Mouse (Mus musculus): Measurements from ENCODE around the gene Tmem9b. TPM values are rescaled to one million over a fixed set of nuclear protein-coding genes. Genes with fewer than 3 reads are reported as not detected.

Gene Tmem9b
- total and polyA plus RNA-seq, 2 experiments from 2014 or later, result 74.8 to 142 TPM

GRCm38 (mm10) chr7:109719286-109719685 is 33.4 kb downstream of the Tmem9b start:
- Histone ChIP-seq H3K4me1 (ENCODE audit: control insufficient read depth, insufficient read depth) (no peaks in the 10 kb centered on the region), H3K9me3 (replicated peaks; ENCODE audit: control insufficient read depth, low read length) (no peaks in the 10 kb centered on the region), H3K4me3 (ENCODE audit: low read depth, low read length) (no peak overlapping the region), H3K36me3 (replicated peaks; ENCODE audit: control insufficient read depth, insufficient read depth, low read length) (no peaks in the 10 kb centered on the region), H3K9ac (replicated peaks; ENCODE audit: low read depth, low read length) (no peak overlapping the region), H3K27ac (ENCODE audit: low read depth) (no peak overlapping the region), H3K27me3 (ENCODE audit: control insufficient read depth, insufficient read depth, low read length) (no peaks in the 10 kb centered on the region), H3K4me2 (ENCODE audit: low read depth, low read length) (no peak overlapping the region)
- 49% methylated on average over 9 of the region's 9 CpGs for WGBS
- no peak for TF ChIP-seq EP300 (IDR thresholded peaks at IDR 0.05; ENCODE audit: low read depth)
- TF ChIP-seq CTCF (IDR thresholded peaks at IDR 0.05; ENCODE audit: low read depth), result peak; percentile 50
- peak; percentile 42 for DNase-seq (ENCODE audit: low spot score)
- ATAC-seq (ENCODE audit: insufficient read depth, low read depth), result no peak

- Histone ChIP-seq H3K27me3 (ENCODE audit: control insufficient read depth, insufficient read depth, low read length) (no peaks in the 10 kb centered on the region), H3K9me3 (replicated peaks; ENCODE audit: control insufficient read depth, low read length) (no peaks in the 10 kb centered on the region), H3K36me3 (replicated peaks; ENCODE audit: control insufficient read depth, insufficient read depth, low read length) (peaks cover 14% of the 10 kb centered on the region), H3K9ac (replicated peaks; ENCODE audit: low read depth, low read length) (no peak overlapping the region), H3K4me2 (ENCODE audit: low read depth, low read length) (no peak overlapping the region), H3K4me3 (ENCODE audit: low read depth, low read length) (no peak overlapping the region), H3K27ac (ENCODE audit: low read depth) (no peak overlapping the region), H3K4me1 (ENCODE audit: control insufficient read depth, insufficient read depth) (peaks cover 12% of the 10 kb centered on the region; the same call in 1 of the 2 replicates)
- 80% methylated on average over 2 of the region's 2 CpGs for WGBS
- ATAC-seq (ENCODE audit: insufficient read depth, low read depth) (no peak), DNase-seq (ENCODE audit: low spot score) (no peak)
- no peak for TF ChIP-seq EP300 (IDR thresholded peaks at IDR 0.05; ENCODE audit: low read depth)
- TF ChIP-seq CTCF (IDR thresholded peaks at IDR 0.05; ENCODE audit: low read depth), result no peak
These were observed 39.2 kb downstream of the Tmem9b start for GRCm38 (mm10) chr7:109713434-109713982.

DNA sequence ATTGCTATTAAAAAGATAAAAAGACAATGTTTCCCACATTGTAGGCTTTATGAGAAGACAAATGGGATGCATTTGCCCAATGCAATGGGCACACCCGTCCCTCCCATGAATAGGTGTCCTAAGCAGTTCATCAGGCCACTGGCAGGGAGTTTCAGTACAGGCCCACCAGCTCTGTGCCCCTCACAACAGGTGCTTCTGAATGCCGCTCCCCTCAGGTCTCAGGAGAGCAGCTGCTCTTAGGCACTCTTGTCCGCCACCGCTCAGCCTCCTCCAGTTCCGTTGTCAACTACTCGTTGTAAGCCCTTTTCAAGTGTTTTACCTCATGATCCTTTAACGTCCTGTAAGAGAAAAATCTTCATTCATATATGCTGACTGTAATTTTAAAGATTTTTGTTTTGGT is 40.5 kb downstream of the Tmem9b start:
- peaks cover 16% of the 10 kb centered on the region; the same call in 1 of the 2 replicates for H3K4me1 ChIP-seq (ENCODE audit: control insufficient read depth, insufficient read depth)
- H3K27me3 ChIP-seq (ENCODE audit: control insufficient read depth, insufficient read depth, low read length), result no peaks in the 10 kb centered on the region
- 91% methylated on average over 7 of the region's 7 CpGs for WGBS
- H3K27ac ChIP-seq (ENCODE audit: low read depth), result no peak overlapping the region
- no peak for ATAC-seq (ENCODE audit: insufficient read depth, low read depth)
- no peak overlapping the region for H3K4me2 ChIP-seq (ENCODE audit: low read depth, low read length)
- no peaks in the 10 kb centered on the region for H3K9me3 ChIP-seq (replicated peaks; ENCODE audit: control insufficient read depth, low read length)
- H3K9ac ChIP-seq (replicated peaks; ENCODE audit: low read depth, low read length), result no peak overlapping the region
- no peak for DNase-seq (ENCODE audit: low spot score)
- peaks cover 14% of the 10 kb centered on the region for H3K36me3 ChIP-seq (replicated peaks; ENCODE audit: control insufficient read depth, insufficient read depth, low read length)
- no peak for TF ChIP-seq CTCF (IDR thresholded peaks at IDR 0.05; ENCODE audit: low read depth)
- no peak for TF ChIP-seq EP300 (IDR thresholded peaks at IDR 0.05; ENCODE audit: low read depth)
- H3K4me3 ChIP-seq (ENCODE audit: low read depth, low read length), result no peak overlapping the region

GRCm38 (mm10) chr7:109710069-109710468 is 42.6 kb downstream of the Tmem9b start:
- no peak for TF ChIP-seq EP300 (IDR thresholded peaks at IDR 0.05; ENCODE audit: low read depth)
- TF ChIP-seq CTCF (IDR thresholded peaks at IDR 0.05; ENCODE audit: low read depth), result no peak
- H3K36me3 ChIP-seq (replicated peaks; ENCODE audit: control insufficient read depth, insufficient read depth, low read length), result peaks cover 14% of the 10 kb centered on the region
- peaks cover 16% of the 10 kb centered on the region; the same call in 1 of the 2 replicates for H3K4me1 ChIP-seq (ENCODE audit: control insufficient read depth, insufficient read depth)
- DNase-seq (ENCODE audit: low spot score) (peak; percentile 9), ATAC-seq (ENCODE audit: insufficient read depth, low read depth) (no peak)
- WGBS, result 8% methylated on average over 1 of the region's 1 CpGs
- H3K9me3 ChIP-seq (replicated peaks; ENCODE audit: control insufficient read depth, low read length), result no peaks in the 10 kb centered on the region
- peak overlapping the region; percentile 82 for H3K27ac ChIP-seq (ENCODE audit: low read depth)
- H3K4me2 ChIP-seq (ENCODE audit: low read depth, low read length), result no peak overlapping the region
- no peaks in the 10 kb centered on the region for H3K27me3 ChIP-seq (ENCODE audit: control insufficient read depth, insufficient read depth, low read length)
- no peak overlapping the region for H3K9ac ChIP-seq (replicated peaks; ENCODE audit: low read depth, low read length)
- no peak overlapping the region for H3K4me3 ChIP-seq (ENCODE audit: low read depth, low read length)

DNA sequence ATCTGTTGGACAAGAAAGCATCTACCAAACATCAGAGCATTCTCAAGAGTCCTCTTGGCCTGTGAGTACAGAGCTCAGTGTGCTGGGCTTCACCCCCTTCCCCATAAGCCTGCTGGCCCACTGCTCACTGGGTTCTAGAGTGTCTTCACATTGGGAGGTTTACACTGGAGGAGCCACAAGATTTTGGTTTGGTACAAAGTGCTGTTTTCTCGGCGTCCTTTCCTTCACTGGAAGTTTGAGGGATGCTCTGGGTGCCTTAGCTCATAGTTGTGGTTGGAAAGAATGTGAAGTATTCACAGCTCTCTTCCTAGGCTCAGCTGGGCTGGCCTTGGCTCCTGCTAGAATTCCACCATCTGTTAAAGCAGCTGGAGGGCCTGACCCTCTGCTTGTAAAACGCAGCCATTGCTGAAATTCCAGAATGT is 43.7 kb downstream of the Tmem9b start:
- no peaks in the 10 kb centered on the region for H3K27me3 ChIP-seq (ENCODE audit: control insufficient read depth, insufficient read depth, low read length)
- no peak overlapping the region for H3K4me3 ChIP-seq (ENCODE audit: low read depth, low read length)
- no peak overlapping the region for H3K9ac ChIP-seq (replicated peaks; ENCODE audit: low read depth, low read length)
- TF ChIP-seq EP300 (IDR thresholded peaks at IDR 0.05; ENCODE audit: low read depth), result 0 out of 2 replicates have a peak, but pooled peaks have one; percentile 18
- no peak for TF ChIP-seq CTCF (IDR thresholded peaks at IDR 0.05; ENCODE audit: low read depth)
- ATAC-seq (ENCODE audit: insufficient read depth, low read depth) (peak; percentile 67), DNase-seq (ENCODE audit: low spot score) (peak; percentile 52)
- H3K4me1 ChIP-seq (ENCODE audit: control insufficient read depth, insufficient read depth), result peaks cover 18% of the 10 kb centered on the region; the same call in 1 of the 2 replicates
- H3K36me3 ChIP-seq (replicated peaks; ENCODE audit: control insufficient read depth, insufficient read depth, low read length), result peaks cover 14% of the 10 kb centered on the region
- WGBS, result 21% methylated on average over 3 of the region's 3 CpGs
- peak overlapping the region; percentile 82 for H3K27ac ChIP-seq (ENCODE audit: low read depth)
- H3K4me2 ChIP-seq (ENCODE audit: low read depth, low read length), result no peak overlapping the region
- H3K9me3 ChIP-seq (replicated peaks; ENCODE audit: control insufficient read depth, low read length), result no peaks in the 10 kb centered on the region
